Mouse (Mus musculus) forebrain, postnatal 0 days (tissue): ENCODE results near the gene Hmga1. TPM values are rescaled to one million over a fixed set of nuclear protein-coding genes. Genes with fewer than 3 reads are reported as not detected.

Experiments used
- ATAC-seq: fragments of 200-750 bp; cut with Nextera tagmentation; 2 replicates; pipeline ENCODE4 v1.8.0; 2017; ENCODE audit warnings: mild to moderate bottlenecking, moderate library complexity
- DNase-seq: peaks from one replicate; pipeline ENCODE4 v3.0.0-alpha.2; 2015
- H3K27ac ChIP-seq: fragments of 300-500 bp; sonication (generic); 2 replicates; pipeline ENCODE4 v1.5.1; 2014; ENCODE audit warnings: low read depth, mild to moderate bottlenecking, antibody characterized with exemption, low read length, moderate library complexity, mixed read lengths
- H3K27me3 ChIP-seq: fragments of 300-500 bp; sonication (generic); 2 replicates; pipeline ENCODE4 v1.6.1; 2014; ENCODE audit warnings: mild to moderate bottlenecking, low read length, mixed read lengths; ENCODE audit not compliant: insufficient read depth
- H3K36me3 ChIP-seq: fragments of 300-500 bp; sonication (generic); 2 replicates; pipeline ENCODE4 v1.6.1; 2014; ENCODE audit warnings: mild to moderate bottlenecking, moderate library complexity; ENCODE audit not compliant: insufficient read depth
- H3K4me1 ChIP-seq: fragments of 300-500 bp; sonication (generic); 2 replicates; pipeline ENCODE4 v1.6.1; 2014; ENCODE audit warnings: antibody characterized with exemption; ENCODE audit not compliant: insufficient read depth
- H3K4me2 ChIP-seq: fragments of 300-500 bp; sonication (generic); 2 replicates; pipeline ENCODE4 v1.6.1; 2014; ENCODE audit warnings: low read depth, mild to moderate bottlenecking, moderate library complexity
- H3K4me3 ChIP-seq: fragments of 300-500 bp; sonication (generic); 2 replicates; pipeline ENCODE4 v1.5.1; 2014; ENCODE audit warnings: low read depth, low read length, mixed read lengths
- H3K9ac ChIP-seq: fragments of 300-500 bp; sonication (generic); 2 replicates; pipeline ENCODE4 v1.6.1; 2014; ENCODE audit warnings: mild to moderate bottlenecking
- H3K9me3 ChIP-seq: fragments of 300-500 bp; sonication (generic); 2 replicates; pipeline ENCODE4 v1.6.1; 2016; ENCODE audit warnings: low read length
- CTCF ChIP-seq: sonication (generic); IDR thresholded peaks from 2 replicates; pipeline ENCODE4 v1.5.1; 2016; ENCODE audit warnings: antibody characterized with exemption, control low read depth, low read depth
- WGBS: fragments of 180-500 bp; shearing (Covaris S2); extraction: QIAGEN DNeasy Blood & Tissue Kit; methylation state at CpG from one replicate; pipeline ENCODE4 v1.1.7; 2014; 5-methylcytosine and 5-hydroxymethylcytosine counted together
- polyA plus RNA-seq: library from polyadenylated mRNA; unstranded; fragments of >200 nt; fragmentation: Nextera tagmentation; extraction: Ambion mirVana; gene quantifications from 2 replicates; pipeline ENCODE4 v1.2.1, GENCODE M21; 2015
- total RNA-seq: library from RNA; depleted of rRNA; stranded (reverse); fragments of >200 nt; gene quantifications from 2 replicates; pipeline ENCODE4 v1.2.3, GENCODE M21; 2014

Hmga1 gene
- total and polyA plus RNA-seq, 2 experiments from 2014 or later = 99.1 to 122 TPM

DNA sequence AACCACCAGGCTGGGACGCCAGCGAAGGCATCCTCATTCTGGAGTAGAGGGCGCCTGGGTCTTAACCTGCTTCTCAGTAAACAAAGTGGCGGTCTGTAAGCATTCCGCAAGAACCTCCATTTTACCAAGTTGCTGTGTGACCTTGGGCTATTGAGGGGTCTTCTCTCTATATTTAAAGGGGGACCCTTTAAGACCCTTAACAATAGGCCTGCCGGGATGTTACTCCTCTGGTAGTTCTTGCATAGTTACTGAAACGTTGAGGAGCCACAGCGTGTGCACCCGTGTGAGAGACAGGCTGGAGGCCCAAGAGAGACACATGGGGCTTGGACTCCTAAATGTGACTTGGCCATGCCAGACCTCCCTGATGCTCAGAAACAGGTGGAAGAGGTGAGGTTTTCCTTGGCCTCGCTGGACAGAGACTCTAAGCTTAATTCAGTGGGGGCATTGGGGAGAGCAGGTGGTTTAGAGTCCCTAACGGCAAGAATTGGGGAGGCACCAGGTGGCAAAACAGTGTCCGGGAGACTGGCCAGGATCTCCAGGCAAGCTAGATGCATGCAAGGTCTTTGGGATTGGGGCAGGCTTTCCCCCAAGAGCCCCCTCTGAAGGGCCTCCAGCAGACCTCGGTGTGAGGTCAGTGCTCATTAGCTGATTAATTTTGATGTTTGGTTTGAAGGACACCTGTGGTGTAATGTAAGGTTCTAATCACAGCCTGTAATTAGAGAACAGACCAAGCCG is 1.8 kb downstream of the Hmga1 start:
- ATAC-seq = no peak
- Histone ChIP-seq H3K9me3 (no peaks in the 10 kb centered on the region), H3K9ac (peak overlapping the region; percentile 94; the same call in 1 of the 2 replicates), H3K4me1 (peaks cover 19% of the 10 kb centered on the region), H3K27me3 (no peaks in the 10 kb centered on the region), H3K27ac (no peak overlapping the region), H3K36me3 (peaks cover 5% of the 10 kb centered on the region), H3K4me3 (peak overlapping the region; percentile 86), H3K4me2 (peak overlapping the region; percentile 78)
- TF ChIP-seq CTCF = no peak
- DNase-seq = no peak
- WGBS = 8% methylated on average over 14 of the region's 14 CpGs

- ATAC-seq = no peak
- TF ChIP-seq CTCF = no peak
- Histone ChIP-seq H3K4me2 (no peak overlapping the region), H3K36me3 (peaks cover 5% of the 10 kb centered on the region), H3K9ac (no peak overlapping the region), H3K27me3 (no peaks in the 10 kb centered on the region), H3K4me1 (peaks cover 19% of the 10 kb centered on the region), H3K27ac (no peak overlapping the region), H3K9me3 (no peaks in the 10 kb centered on the region), H3K4me3 (no peak overlapping the region)
- WGBS = 5% methylated on average over 5 of the region's 5 CpGs
- no peak for DNase-seq
Measured at GRCm38 (mm10) chr17:27558845-27559244, 2.5 kb downstream of the Hmga1 start.

DNA sequence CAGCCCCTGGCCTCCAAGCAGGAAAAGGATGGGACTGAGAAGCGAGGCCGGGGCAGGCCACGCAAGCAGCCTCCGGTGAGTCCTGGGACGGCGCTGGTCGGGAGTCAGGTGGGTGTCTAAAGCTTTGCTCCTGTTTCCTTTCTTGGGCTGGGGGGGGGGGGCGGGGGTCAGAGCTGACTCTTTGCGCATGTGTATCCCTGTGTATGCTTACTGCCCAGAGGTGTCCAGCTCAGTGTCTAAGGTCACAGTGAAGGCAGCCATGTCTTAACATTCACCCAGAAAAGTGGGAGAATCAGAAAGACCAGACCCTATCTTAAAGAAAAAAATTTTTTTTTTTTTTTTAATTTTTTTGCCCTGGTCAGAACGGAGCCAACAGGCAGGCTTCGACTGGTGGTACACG is 3.3 kb downstream of the Hmga1 start:
- H3K27me3 ChIP-seq = no peaks in the 10 kb centered on the region
- no peak for TF ChIP-seq CTCF
- peaks cover 23% of the 10 kb centered on the region for H3K4me1 ChIP-seq
- no peak overlapping the region for H3K9ac ChIP-seq
- peaks cover 5% of the 10 kb centered on the region for H3K36me3 ChIP-seq
- no peak overlapping the region for H3K4me2 ChIP-seq
- DNase-seq = no peak
- no peak overlapping the region for H3K4me3 ChIP-seq
- WGBS = 83% methylated on average over 10 of the region's 12 CpGs
- no peak overlapping the region for H3K27ac ChIP-seq
- no peak for ATAC-seq
- H3K9me3 ChIP-seq = no peaks in the 10 kb centered on the region

GRCm38 (mm10) chr17:27560926-27561480 is 4.7 kb downstream of the Hmga1 start:
- ATAC-seq (no peak), DNase-seq (no peak)
- Histone ChIP-seq H3K27me3 (no peaks in the 10 kb centered on the region), H3K4me3 (no peak overlapping the region), H3K4me2 (no peak overlapping the region), H3K36me3 (peaks cover 5% of the 10 kb centered on the region), H3K4me1 (peaks cover 22% of the 10 kb centered on the region), H3K9ac (no peak overlapping the region), H3K27ac (no peak overlapping the region), H3K9me3 (no peaks in the 10 kb centered on the region)
- no peak for TF ChIP-seq CTCF
- 88% methylated on average over 13 of the region's 13 CpGs for WGBS

GRCm38 (mm10) chr17:27561809-27562526 is 5.7 kb downstream of the Hmga1 start:
- H3K4me3 ChIP-seq = no peak overlapping the region
- H3K4me2 ChIP-seq = no peak overlapping the region
- no peak overlapping the region for H3K9ac ChIP-seq
- H3K4me1 ChIP-seq = peaks cover 22% of the 10 kb centered on the region
- no peaks in the 10 kb centered on the region for H3K27me3 ChIP-seq
- peaks cover 5% of the 10 kb centered on the region for H3K36me3 ChIP-seq
- H3K27ac ChIP-seq = no peak overlapping the region
- H3K9me3 ChIP-seq = no peaks in the 10 kb centered on the region
- no peak for ATAC-seq
- WGBS = 66% methylated on average over 8 of the region's 11 CpGs
- TF ChIP-seq CTCF = no peak
- no peak for DNase-seq

GRCm38 (mm10) chr17:27563771-27564244 is 7.5 kb downstream of the Hmga1 start:
- H3K36me3 ChIP-seq = peaks cover 5% of the 10 kb centered on the region
- WGBS = 46% methylated on average over 7 of the region's 7 CpGs
- TF ChIP-seq CTCF = no peak
- DNase-seq (no peak), ATAC-seq (no peak)
- H3K27me3 ChIP-seq = no peaks in the 10 kb centered on the region
- H3K4me3 ChIP-seq = no peak overlapping the region
- no peak overlapping the region for H3K27ac ChIP-seq
- H3K9ac ChIP-seq = 0 out of 2 replicates have a peak overlapping the region, but pooled peaks have one; percentile 68
- no peak overlapping the region for H3K4me2 ChIP-seq
- H3K4me1 ChIP-seq = peaks cover 11% of the 10 kb centered on the region; the same call in 1 of the 2 replicates
- no peaks in the 10 kb centered on the region for H3K9me3 ChIP-seq
